Mouse (Mus musculus) cerebellum, postnatal 25 days (tissue): ENCODE data around the gene Cldn18.
A peak's percentile ranks its signal among the peaks of the same experiment; 100 is the strongest.

ENCODE experiments used
- DNase-seq, 2 experiments: peaks; one replicate each; pipeline ENCODE4 v3.0.0; 2021; ENCODE audit warnings: mixed read lengths in 2 of 2

Gene Cldn18

GRCm38 (mm10) chr9:99681980-99682570 is 35.0 kb downstream of the Cldn18 start:
- peak in 1 of 2 experiments; percentile 16 for DNase-seq

DNA sequence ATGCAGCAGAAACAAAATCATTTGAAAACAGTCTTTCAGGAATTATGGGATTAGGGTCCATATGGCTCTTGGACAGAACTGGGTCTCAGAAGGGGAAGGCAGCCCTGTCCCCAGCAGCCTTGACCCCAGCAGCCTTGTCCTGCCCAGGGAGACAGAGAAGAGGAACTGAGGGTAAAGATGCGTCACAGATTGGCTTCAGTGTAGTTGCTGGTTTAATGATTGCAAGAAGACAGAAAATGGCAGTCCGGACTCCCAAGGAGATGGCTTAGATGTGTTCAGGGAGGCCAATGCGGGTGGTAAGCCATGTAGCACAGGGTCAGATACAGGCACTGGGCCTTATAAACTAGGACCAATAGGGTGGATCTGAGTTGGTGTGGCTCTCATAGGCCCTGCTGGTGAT is 41.4 kb downstream of the Cldn18 start:
- no peak for DNase-seq

DNA sequence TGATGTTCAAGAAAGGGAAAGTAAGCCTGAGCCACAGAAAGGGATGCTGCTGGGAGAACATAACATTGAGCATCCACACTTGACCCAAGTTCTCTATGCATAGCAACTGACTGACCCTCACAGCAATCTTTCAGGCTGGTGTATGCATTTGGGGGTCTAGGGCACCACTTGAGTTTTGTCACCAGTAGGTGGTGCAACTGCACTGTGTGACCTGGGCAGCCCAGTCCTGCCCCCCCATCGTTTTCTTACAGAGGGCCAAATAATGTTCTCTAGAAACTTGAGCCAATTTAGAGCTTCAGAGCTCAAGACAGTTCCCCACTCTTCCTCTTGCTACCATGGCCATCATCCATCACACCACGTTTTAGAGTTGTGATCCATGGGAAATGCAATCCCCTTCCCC is 45.5 kb downstream of the Cldn18 start:
- DNase-seq = no peak

GRCm38 (mm10) chr9:99667596-99667995 is 49.5 kb downstream of the Cldn18 start:
- DNase-seq = no peak

- DNase-seq = no peak
Observed at GRCm38 (mm10) chr9:99662887-99663286, 54.2 kb downstream of the Cldn18 start.

- peak; percentile 71 to 79 for DNase-seq
Observed at GRCm38 (mm10) chr9:99662406-99662805, 54.7 kb downstream of the Cldn18 start.

- no peak for DNase-seq
Observed at GRCm38 (mm10) chr9:99661606-99662166, 55.4 kb downstream of the Cldn18 start.

GRCm38 (mm10) chr9:99660756-99661155 is 56.3 kb downstream of the Cldn18 start:
- no peak for DNase-seq

DNA sequence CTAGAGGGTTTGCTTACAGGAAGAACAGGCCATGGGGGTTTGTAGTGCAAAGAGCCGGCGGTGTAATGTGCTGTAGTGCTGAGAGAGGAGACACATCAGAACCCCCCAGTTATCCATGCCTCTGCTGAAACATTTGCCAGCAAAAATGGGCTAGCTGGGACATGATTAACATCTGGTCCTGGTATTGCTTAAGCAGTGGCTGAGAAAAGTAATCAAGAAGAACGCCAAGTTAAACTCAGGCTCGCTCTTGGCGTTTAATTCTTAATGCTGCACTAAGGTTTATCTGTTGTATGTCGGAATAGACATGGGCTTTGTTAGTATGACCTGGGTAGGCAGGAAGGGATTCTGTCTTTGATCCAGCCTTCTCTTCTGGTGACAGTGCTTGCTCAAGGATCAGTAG is 71.0 kb downstream of the Cldn18 start:
- no peak for DNase-seq

- no peak for DNase-seq
Observed at GRCm38 (mm10) chr9:99645416-99645815, 71.7 kb downstream of the Cldn18 start.

- no peak for DNase-seq
Observed at GRCm38 (mm10) chr9:99639957-99640356, 77.1 kb downstream of the Cldn18 start.
